Mouse (Mus musculus) embryonic fibroblast, embryonic 13.5 days (primary cell): ENCODE measurements around the gene Lcor.

Experiments used
- CTCF ChIP-seq: IDR thresholded peaks from 2 replicates; pipeline ENCODE4 v1.5.1; 2011; ENCODE audit warnings: mild to moderate bottlenecking, control low read depth, low read length, moderate library complexity, borderline replicate concordance; ENCODE audit not compliant: insufficient read depth
- POLR2A ChIP-seq: IDR thresholded peaks from 2 replicates; pipeline ENCODE4 v1.6.1; 2011; ENCODE audit warnings: low read depth, mild to moderate bottlenecking, control low read depth, low read length, moderate library complexity

GRCm38 (mm10) chr19:41589026-41589425 lies 106.6 kb downstream of the Lcor start:
- TF ChIP-seq CTCF (no peak), POLR2A (no peak)
